Mouse (Mus musculus) brain, embryonic 14.5 days (tissue): ENCODE results near the gene Zbtb18. TPM values are rescaled to one million over a fixed set of nuclear protein-coding genes. Genes with fewer than 3 reads are reported as not detected.

ENCODE experiments used
- DNase-seq: peaks from one replicate; pipeline ENCODE4 v3.0.0-alpha.2; 2011; ENCODE audit warnings: low read depth
- CTCF ChIP-seq: fragments of 200-500 bp; IDR thresholded peaks from 2 replicates; pipeline ENCODE4 v1.5.1; 2012; ENCODE audit warnings: inconsistent platforms, mild to moderate bottlenecking, moderate library complexity, borderline replicate concordance; ENCODE audit not compliant: insufficient read depth, insufficient read length; ENCODE audit errors: extremely low read depth
- POLR2A ChIP-seq: fragments of 200-500 bp; IDR thresholded peaks from 2 replicates; pipeline ENCODE4 v1.6.1; 2012; ENCODE audit warnings: mild to moderate bottlenecking, inconsistent platforms, borderline replicate concordance; ENCODE audit not compliant: poor library complexity, insufficient read depth, insufficient read length, severe bottlenecking; ENCODE audit errors: extremely low read depth
- polyA plus RNA-seq: library from polyadenylated mRNA; depleted of rRNA; stranded (reverse); fragments of >200 nt; gene quantifications from 2 replicates; pipeline ENCODE4 v1.2.3, GENCODE M21; 2012; rRNA removed

Zbtb18 gene
- polyA plus RNA-seq, 1 experiment: 56.4 TPM

DNA sequence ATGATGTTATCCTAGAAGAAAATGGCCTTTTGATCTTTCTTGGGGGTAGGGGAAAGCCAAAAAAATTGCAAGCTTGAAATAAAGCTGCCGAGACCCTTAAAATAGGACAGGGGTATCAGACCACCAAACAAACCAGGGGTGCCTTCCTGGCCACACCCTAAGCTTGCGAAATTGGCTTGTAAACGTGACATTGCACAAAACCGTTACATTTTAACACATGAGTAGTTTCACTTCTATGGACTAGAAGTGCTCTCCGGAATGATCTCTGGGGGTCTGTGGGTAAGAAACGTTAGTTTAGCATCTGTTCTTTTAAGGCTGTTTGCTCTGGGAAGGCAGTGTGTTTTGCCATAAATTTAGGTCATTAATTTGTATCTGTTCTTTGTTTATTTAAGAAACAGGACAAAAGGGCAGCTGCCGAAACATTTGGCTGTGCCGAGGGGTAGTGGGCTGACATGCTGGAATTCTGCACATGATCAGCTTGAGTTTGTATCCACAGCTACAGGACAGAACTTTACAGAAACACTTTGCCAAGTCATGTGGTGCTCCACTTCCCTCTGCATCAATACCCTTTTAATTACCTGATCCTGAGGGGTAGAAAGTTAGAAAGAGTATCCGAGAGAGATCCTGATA is 52.9 kb downstream of the Zbtb18 start:
- TF ChIP-seq CTCF (no peak), POLR2A (no peak)
- DNase-seq: peak; percentile 60

Other genes with a start within 250 kb of the Zbtb18 start
- gene Akt3, start 184.1 kb upstream of the Zbtb18 start, polyA plus RNA-seq: 34.4 and 55.5 TPM in 2 replicates